Mouse (Mus musculus): ENCODE data around the gene Acot6. TPM values are rescaled to one million over a fixed set of nuclear protein-coding genes. Genes with fewer than 3 reads are reported as not detected.
"Not testable (repeated sequence)": the region's sequence is repeated elsewhere in the genome, so short reads cannot be mapped to it uniquely, and the experiment has no call there.

Gene Acot6
- polyA plus RNA-seq, 1 experiment from 2014 or later = 1.5 TPM

DNA sequence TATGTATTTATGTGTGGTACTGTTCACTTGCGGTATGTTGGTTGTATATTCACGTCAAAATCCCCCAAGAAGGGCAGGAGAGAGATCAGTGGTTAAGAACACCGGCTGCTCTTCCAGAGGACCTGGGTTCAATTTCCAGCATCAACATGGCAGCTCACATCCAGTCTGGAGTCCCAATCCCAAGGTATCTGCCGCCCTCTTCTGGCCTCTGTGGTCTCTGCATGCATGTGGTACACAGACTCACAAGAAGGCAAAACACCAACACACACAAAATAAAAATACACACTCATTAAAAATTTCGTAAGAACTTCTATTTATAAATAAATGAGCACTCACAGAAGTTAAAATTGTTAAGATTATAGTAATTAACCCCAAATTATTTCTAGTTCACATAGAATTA, 37.2 kb upstream of the Acot6 start:
- H3K4me1 ChIP-seq (ENCODE audit: control insufficient read depth, insufficient read depth, low read length) = no peaks in the 10 kb centered on the region
- WGBS = 74% methylated on average over 5 of the region's 5 CpGs
- no peak overlapping the region for H3K27ac ChIP-seq (replicated peaks; ENCODE audit: low read depth, low read length)
- H3K9me3 ChIP-seq (ENCODE audit: control insufficient read depth, low read length) = no peaks in the 10 kb centered on the region
- no peak for ATAC-seq (ENCODE audit: low FRiP score, low TSS enrichment)
- H3K27me3 ChIP-seq (ENCODE audit: control insufficient read depth, insufficient read depth, low read length) = peaks cover 4% of the 10 kb centered on the region; the same call in 1 of the 2 replicates
- DNase-seq = no peak
- no peaks in the 10 kb centered on the region for H3K36me3 ChIP-seq (ENCODE audit: control insufficient read depth, insufficient read depth, low read length)
- H3K4me3 ChIP-seq (replicated peaks; ENCODE audit: low read depth, low read length) = no peak overlapping the region
- no peak overlapping the region for H3K9ac ChIP-seq (replicated peaks; ENCODE audit: low read length)
- H3K4me2 ChIP-seq (ENCODE audit: low read length) = no peak overlapping the region

- no peak for ATAC-seq (ENCODE audit: low FRiP score, low TSS enrichment)
- H3K4me3 ChIP-seq (replicated peaks; ENCODE audit: low read depth, low read length) = no peak overlapping the region
- H3K4me2 ChIP-seq (ENCODE audit: low read length) = no peak overlapping the region
- no peak overlapping the region for H3K9ac ChIP-seq (replicated peaks; ENCODE audit: low read length)
- no peaks in the 10 kb centered on the region for H3K9me3 ChIP-seq (ENCODE audit: control insufficient read depth, low read length)
- no peaks in the 10 kb centered on the region for H3K4me1 ChIP-seq (ENCODE audit: control insufficient read depth, insufficient read depth, low read length)
- H3K27me3 ChIP-seq (ENCODE audit: control insufficient read depth, insufficient read depth, low read length) = peaks cover 4% of the 10 kb centered on the region; the same call in 1 of the 2 replicates
- no peaks in the 10 kb centered on the region for H3K36me3 ChIP-seq (ENCODE audit: control insufficient read depth, insufficient read depth, low read length)
- no peak for DNase-seq
- H3K27ac ChIP-seq (replicated peaks; ENCODE audit: low read depth, low read length) = no peak overlapping the region
- 89% methylated on average over 2 of the region's 2 CpGs for WGBS
Observed at GRCm38 (mm10) chr12:84063833-84064232, 36.6 kb upstream of the Acot6 start.

DNA sequence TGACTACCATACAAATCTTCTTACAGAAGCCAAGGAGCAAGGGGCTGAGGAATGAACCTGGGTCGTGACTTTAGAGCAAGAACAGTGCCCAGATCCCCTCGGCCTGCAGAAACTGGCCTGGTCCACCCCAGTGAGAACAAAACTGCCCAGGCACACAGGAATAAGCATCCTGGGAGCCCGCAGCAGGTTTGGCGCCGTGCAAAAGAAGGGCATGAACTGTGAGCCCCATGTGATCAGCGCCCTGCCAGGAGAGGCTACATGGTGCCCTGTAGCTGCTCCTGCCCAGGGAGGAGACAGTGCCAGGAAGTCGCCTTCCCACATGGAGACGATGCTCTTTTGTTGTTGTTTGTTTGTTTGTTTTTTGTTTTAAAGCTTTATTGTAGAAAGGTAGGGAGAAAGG, 35.8 kb upstream of the Acot6 start:
- peaks cover 7% of the 10 kb centered on the region; the same call in 1 of the 2 replicates for H3K27me3 ChIP-seq (ENCODE audit: control insufficient read depth, insufficient read depth, low read length)
- DNase-seq (no peak), ATAC-seq (ENCODE audit: low FRiP score, low TSS enrichment) (no peak)
- H3K4me2 ChIP-seq (ENCODE audit: low read length) = no peak overlapping the region
- no peaks in the 10 kb centered on the region for H3K9me3 ChIP-seq (ENCODE audit: control insufficient read depth, low read length)
- WGBS = 78% methylated on average over 8 of the region's 8 CpGs
- no peaks in the 10 kb centered on the region for H3K4me1 ChIP-seq (ENCODE audit: control insufficient read depth, insufficient read depth, low read length)
- no peak overlapping the region for H3K4me3 ChIP-seq (replicated peaks; ENCODE audit: low read depth, low read length)
- H3K36me3 ChIP-seq (ENCODE audit: control insufficient read depth, insufficient read depth, low read length) = no peaks in the 10 kb centered on the region
- no peak overlapping the region for H3K9ac ChIP-seq (replicated peaks; ENCODE audit: low read length)
- no peak overlapping the region for H3K27ac ChIP-seq (replicated peaks; ENCODE audit: low read depth, low read length)

DNA sequence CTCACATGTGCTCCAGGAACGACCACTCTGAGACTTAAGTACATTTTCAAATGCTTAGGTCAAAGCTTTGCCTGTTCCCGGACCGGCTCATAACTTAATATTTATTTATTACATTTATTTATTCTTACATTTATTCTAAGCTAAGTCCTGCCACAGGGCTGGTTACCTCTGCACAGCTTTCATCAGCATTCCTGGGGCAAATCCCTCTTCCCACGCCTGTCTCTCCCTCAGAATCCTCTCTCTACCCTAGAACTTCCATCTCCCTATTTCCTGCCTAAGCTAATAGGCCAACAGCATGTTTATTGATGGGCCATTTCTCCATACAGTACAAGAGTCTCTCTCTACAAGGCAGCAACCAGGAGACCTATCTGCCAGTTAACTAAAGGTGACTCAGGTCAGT, 32.7 kb upstream of the Acot6 start:
- no peak overlapping the region for H3K9ac ChIP-seq (replicated peaks; ENCODE audit: low read length)
- H3K4me2 ChIP-seq (ENCODE audit: low read length) = no peak overlapping the region
- ATAC-seq (ENCODE audit: low FRiP score, low TSS enrichment) (no peak), DNase-seq (no peak)
- H3K27me3 ChIP-seq (ENCODE audit: control insufficient read depth, insufficient read depth, low read length) = peaks cover 7% of the 10 kb centered on the region; the same call in 1 of the 2 replicates
- 80% methylated on average over 4 of the region's 4 CpGs for WGBS
- H3K36me3 ChIP-seq (ENCODE audit: control insufficient read depth, insufficient read depth, low read length) = no peaks in the 10 kb centered on the region
- no peak overlapping the region for H3K27ac ChIP-seq (replicated peaks; ENCODE audit: low read depth, low read length)
- no peaks in the 10 kb centered on the region for H3K4me1 ChIP-seq (ENCODE audit: control insufficient read depth, insufficient read depth, low read length)
- H3K4me3 ChIP-seq (replicated peaks; ENCODE audit: low read depth, low read length) = no peak overlapping the region
- H3K9me3 ChIP-seq (ENCODE audit: control insufficient read depth, low read length) = no peaks in the 10 kb centered on the region

- H3K4me3 ChIP-seq (replicated peaks; ENCODE audit: low read depth, low read length) = no peak overlapping the region
- H3K4me2 ChIP-seq (ENCODE audit: low read length) = no peak overlapping the region
- H3K4me1 ChIP-seq (ENCODE audit: control insufficient read depth, insufficient read depth, low read length) = no peaks in the 10 kb centered on the region
- ATAC-seq (ENCODE audit: low FRiP score, low TSS enrichment) (no peak), DNase-seq (no peak)
- 59% methylated on average over 8 of the region's 8 CpGs for WGBS
- no peak overlapping the region for H3K27ac ChIP-seq (replicated peaks; ENCODE audit: low read depth, low read length)
- H3K9ac ChIP-seq (replicated peaks; ENCODE audit: low read length) = no peak overlapping the region
- peaks cover 7% of the 10 kb centered on the region; the same call in 1 of the 2 replicates for H3K27me3 ChIP-seq (ENCODE audit: control insufficient read depth, insufficient read depth, low read length)
- no peaks in the 10 kb centered on the region for H3K36me3 ChIP-seq (ENCODE audit: control insufficient read depth, insufficient read depth, low read length)
- H3K9me3 ChIP-seq (ENCODE audit: control insufficient read depth, low read length) = no peaks in the 10 kb centered on the region
Observed at GRCm38 (mm10) chr12:84068296-84068695, 32.2 kb upstream of the Acot6 start.

DNA sequence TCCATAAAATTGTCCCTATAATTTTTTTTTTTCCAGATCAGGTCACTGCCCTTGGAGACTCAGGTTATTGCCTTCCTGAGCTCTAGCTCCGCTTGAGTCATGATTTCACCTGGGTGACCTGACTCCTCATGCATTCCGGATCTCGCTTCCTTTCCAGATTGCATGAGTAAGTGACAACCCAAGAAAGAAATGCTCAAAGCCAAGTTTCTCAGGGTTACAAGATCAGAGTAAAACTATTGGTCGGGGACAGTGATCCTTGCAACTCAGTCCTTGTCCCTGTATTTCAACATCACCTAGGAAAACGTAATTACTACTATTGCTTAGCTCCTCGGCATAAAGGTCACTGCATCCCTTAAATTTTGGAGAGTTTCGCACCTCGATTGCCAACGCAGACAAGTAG, 31.5 kb upstream of the Acot6 start, which contains the start of gene Acot5:
Gene Acot5 (plus strand): TSS at position 340 of the 400 bp plus-strand sequence.
- Histone ChIP-seq H3K27me3 (ENCODE audit: control insufficient read depth, insufficient read depth, low read length) (peaks cover 7% of the 10 kb centered on the region; the same call in 1 of the 2 replicates), H3K4me2 (ENCODE audit: low read length) (peak within 1 kb of the TSS; percentile 52), H3K4me3 (replicated peaks; ENCODE audit: low read depth, low read length) (peak within 1 kb of the TSS; percentile 32), H3K9me3 (ENCODE audit: control insufficient read depth, low read length) (no peaks in the 10 kb centered on the region), H3K9ac (replicated peaks; ENCODE audit: low read length) (no peak within 1 kb of the TSS; the same call in 1 of the 2 replicates), H3K27ac (replicated peaks; ENCODE audit: low read depth, low read length) (no peak within 1 kb of the TSS), H3K4me1 (ENCODE audit: control insufficient read depth, insufficient read depth, low read length) (no peaks in the 10 kb centered on the region), H3K36me3 (ENCODE audit: control insufficient read depth, insufficient read depth, low read length) (no peaks in the 10 kb centered on the region)
- no peak for ATAC-seq (ENCODE audit: low FRiP score, low TSS enrichment)
- no peak for DNase-seq
- WGBS = 56% methylated on average over 9 of the region's 9 CpGs

DNA sequence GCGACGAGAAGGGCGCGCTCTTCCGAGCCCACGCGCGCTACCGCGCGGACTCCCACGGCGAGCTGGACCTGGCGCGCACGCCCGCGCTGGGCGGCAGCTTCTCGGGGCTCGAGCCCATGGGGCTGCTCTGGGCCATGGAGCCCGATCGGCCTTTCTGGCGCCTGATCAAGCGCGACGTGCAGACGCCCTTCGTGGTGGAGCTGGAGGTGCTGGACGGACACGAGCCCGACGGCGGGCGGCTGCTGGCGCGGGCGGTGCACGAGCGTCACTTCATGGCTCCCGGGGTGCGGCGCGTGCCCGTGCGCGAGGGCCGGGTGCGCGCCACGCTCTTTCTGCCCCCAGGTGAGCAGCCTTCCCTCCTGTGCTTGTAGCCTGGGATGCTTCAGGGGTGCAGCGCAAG, 30.9 kb upstream of the Acot6 start:
- H3K9me3 ChIP-seq (ENCODE audit: control insufficient read depth, low read length); H3K36me3 ChIP-seq (ENCODE audit: control insufficient read depth, insufficient read depth, low read length); H3K9ac ChIP-seq (replicated peaks; ENCODE audit: low read length); H3K4me1 ChIP-seq (ENCODE audit: control insufficient read depth, insufficient read depth, low read length); H3K27ac ChIP-seq (replicated peaks; ENCODE audit: low read depth, low read length); H3K27me3 ChIP-seq (ENCODE audit: control insufficient read depth, insufficient read depth, low read length); ATAC-seq (ENCODE audit: low FRiP score, low TSS enrichment): not testable (repeated sequence)
- Histone ChIP-seq H3K4me2 (ENCODE audit: low read length) (peak overlapping the region; percentile 52), H3K4me3 (replicated peaks; ENCODE audit: low read depth, low read length) (peak overlapping the region; percentile 32)
- DNase-seq = peak; percentile 22
- 2% methylated on average over 37 of the region's 52 CpGs for WGBS

GRCm38 (mm10) chr12:84071696-84072095, 28.8 kb upstream of the Acot6 start:
- 96% methylated on average over 2 of the region's 2 CpGs for WGBS
- no peak for DNase-seq
- H3K27ac ChIP-seq (replicated peaks; ENCODE audit: low read depth, low read length) = no peak overlapping the region

GRCm38 (mm10) chr12:84077371-84077990, 23.0 kb upstream of the Acot6 start:
- H3K27ac ChIP-seq (replicated peaks; ENCODE audit: low read depth, low read length) = no peak overlapping the region
- H3K9ac ChIP-seq (replicated peaks; ENCODE audit: low read length) = no peak overlapping the region
- WGBS = 87% methylated on average over 4 of the region's 4 CpGs
- H3K4me2 ChIP-seq (ENCODE audit: low read length) = no peak overlapping the region
- no peaks in the 10 kb centered on the region for H3K36me3 ChIP-seq (ENCODE audit: control insufficient read depth, insufficient read depth, low read length)
- H3K9me3 ChIP-seq (ENCODE audit: control insufficient read depth, low read length) = no peaks in the 10 kb centered on the region
- no peaks in the 10 kb centered on the region for H3K27me3 ChIP-seq (ENCODE audit: control insufficient read depth, insufficient read depth, low read length)
- H3K4me3 ChIP-seq (replicated peaks; ENCODE audit: low read depth, low read length) = no peak overlapping the region
- DNase-seq (no peak), ATAC-seq (ENCODE audit: low FRiP score, low TSS enrichment) (no peak)
- H3K4me1 ChIP-seq (ENCODE audit: control insufficient read depth, insufficient read depth, low read length) = no peaks in the 10 kb centered on the region

More at GRCm38 (mm10) chr12:84071696-84072095, 28.8 kb upstream of the Acot6 start:
- no peak overlapping the region for H3K4me3 ChIP-seq (replicated peaks; ENCODE audit: low read depth, low read length)
- H3K9me3 ChIP-seq (ENCODE audit: control insufficient read depth, low read length) = no peaks in the 10 kb centered on the region
- H3K9ac ChIP-seq (replicated peaks; ENCODE audit: low read length) = no peak overlapping the region
- H3K4me2 ChIP-seq (ENCODE audit: low read length) = no peak overlapping the region
- peaks cover 7% of the 10 kb centered on the region; the same call in 1 of the 2 replicates for H3K27me3 ChIP-seq (ENCODE audit: control insufficient read depth, insufficient read depth, low read length)
- no peaks in the 10 kb centered on the region for H3K36me3 ChIP-seq (ENCODE audit: control insufficient read depth, insufficient read depth, low read length)
- no peak for ATAC-seq (ENCODE audit: low FRiP score, low TSS enrichment)
- H3K4me1 ChIP-seq (ENCODE audit: control insufficient read depth, insufficient read depth, low read length) = no peaks in the 10 kb centered on the region
